Mouse (Mus musculus) liver, adult (tissue): Measurements from ENCODE around the gene Homer2.

ENCODE experiments used
- GATA4 ChIP-seq: IDR thresholded peaks from 2 replicates; pipeline ENCODE4 v1.6.1; 2014; ENCODE audit warnings: mild to moderate bottlenecking, low read length; ENCODE audit not compliant: insufficient replicate concordance

The Homer2 gene

GRCm38 (mm10) chr7:81592686-81593085 lies 114.6 kb downstream of the Homer2 start:
- no peak for TF ChIP-seq GATA4

- no peak for TF ChIP-seq GATA4
Measured at GRCm38 (mm10) chr7:81587238-81587637, 120.1 kb downstream of the Homer2 start.

- no peak for TF ChIP-seq GATA4
Measured at GRCm38 (mm10) chr7:81585326-81585725, 122.0 kb downstream of the Homer2 start.

- no peak for TF ChIP-seq GATA4
Measured at GRCm38 (mm10) chr7:81583512-81583911, 123.8 kb downstream of the Homer2 start.

GRCm38 (mm10) chr7:81579312-81579711 lies 128.0 kb downstream of the Homer2 start:
- TF ChIP-seq GATA4 = no peak

- TF ChIP-seq GATA4 = no peak
Measured at GRCm38 (mm10) chr7:81578413-81578812, 128.9 kb downstream of the Homer2 start.

GRCm38 (mm10) chr7:81577872-81578271 lies 129.5 kb downstream of the Homer2 start:
- no peak for TF ChIP-seq GATA4

GRCm38 (mm10) chr7:81575606-81576005 lies 131.7 kb downstream of the Homer2 start:
- TF ChIP-seq GATA4 = no peak

GRCm38 (mm10) chr7:81573821-81574220 lies 133.5 kb downstream of the Homer2 start:
- no peak for TF ChIP-seq GATA4

GRCm38 (mm10) chr7:81573397-81573796 lies 133.9 kb downstream of the Homer2 start:
- TF ChIP-seq GATA4 = no peak

- no peak for TF ChIP-seq GATA4
Measured at GRCm38 (mm10) chr7:81572610-81573268, 134.6 kb downstream of the Homer2 start.

GRCm38 (mm10) chr7:81571941-81572441 lies 135.3 kb downstream of the Homer2 start:
- no peak for TF ChIP-seq GATA4

- TF ChIP-seq GATA4 = no peak
Measured at GRCm38 (mm10) chr7:81571108-81571940, 136.0 kb downstream of the Homer2 start, which contains the start of gene Whamm. Gene Whamm, plus strand, starts transcription at chr7:81571266.

GRCm38 (mm10) chr7:81570752-81571107 lies 136.6 kb downstream of the Homer2 start:
- no peak for TF ChIP-seq GATA4

GRCm38 (mm10) chr7:81570271-81570670 lies 137.1 kb downstream of the Homer2 start:
- no peak for TF ChIP-seq GATA4

- TF ChIP-seq GATA4 = no peak
Measured at GRCm38 (mm10) chr7:81569851-81570250, 137.5 kb downstream of the Homer2 start.
